Mouse (Mus musculus) left cerebral cortex, postnatal 36 days (tissue): Measurements from ENCODE around the gene Mrps21. TPM values are rescaled to one million over a fixed set of nuclear protein-coding genes. Genes with fewer than 3 reads are reported as not detected.
"Not testable (repeated sequence)": the region's sequence is repeated elsewhere in the genome, so short reads cannot be mapped to it uniquely, and the experiment has no call there.

Experiments used
- DNase-seq, 2 experiments: peaks; one replicate each; pipeline ENCODE4 v3.0.0; 2021 to 2022; ENCODE audit warnings: low spot score in 2 of 2, mixed read lengths in 1 of 2
- intact Hi-C: fragments of 180-260 bp; cut with DNase I; formaldehyde crosslinking; loops from one replicate; pipeline ENCODE4 v1.15.1; 2025
- total RNA-seq, 2 experiments: library from RNA; stranded (reverse); gene quantifications; 2 replicates each; pipeline ENCODE4 v1.2.3; 2021

The Mrps21 gene
- total RNA-seq, 2 experiments from 2014 or later = 149 to 158 TPM

DNA sequence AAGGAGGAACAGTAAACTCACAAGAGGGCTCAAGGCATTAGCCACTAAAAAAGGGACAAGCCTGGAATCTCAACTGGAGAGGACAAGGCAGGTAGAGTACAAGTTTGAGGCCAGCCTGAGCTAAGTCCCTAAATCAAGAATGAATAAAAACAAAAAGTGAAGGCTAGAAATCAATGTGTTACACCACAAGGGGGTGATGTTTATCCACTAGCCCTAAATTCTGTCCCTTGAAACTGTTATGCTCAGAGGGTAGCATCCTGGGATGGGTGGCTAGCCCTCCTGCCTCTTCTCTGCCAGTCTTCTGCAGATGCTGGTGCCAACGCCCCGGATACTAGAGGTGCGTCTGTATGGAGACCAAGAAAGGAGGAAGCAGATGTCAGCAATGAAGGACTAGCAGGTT lies 11.0 kb downstream of the Mrps21 start:
- intact Hi-C loops = loop anchor here (2.0 kb wide), 1 partner anchor 46 kb away; no protein-coding TSS in a partner anchor
- DNase-seq = no peak

DNA sequence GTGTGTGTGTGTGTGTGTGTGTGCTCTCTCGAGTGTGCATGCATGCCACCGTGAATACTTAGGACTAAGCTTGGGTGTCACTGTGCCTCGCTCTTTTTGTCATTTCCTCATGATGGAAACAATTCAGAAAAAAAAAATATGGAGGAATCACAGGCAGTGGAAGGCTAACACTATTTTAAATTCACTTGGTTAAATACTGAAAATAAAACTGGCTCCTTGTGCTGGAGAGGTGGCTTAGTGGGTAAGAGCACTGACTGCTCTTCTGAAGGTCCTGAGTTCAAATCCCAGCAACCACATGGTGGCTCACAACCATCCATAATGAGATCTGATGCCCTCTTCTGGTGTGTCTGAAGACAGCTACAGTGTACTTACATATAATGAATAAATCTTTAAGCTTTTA lies 13.0 kb downstream of the Mrps21 start:
- intact Hi-C loops, DNase-seq: not testable (repeated sequence)

GRCm38 (mm10) chr3:95857050-95857449 lies 14.3 kb downstream of the Mrps21 start:
- intact Hi-C loops, DNase-seq: not testable (repeated sequence)

DNA sequence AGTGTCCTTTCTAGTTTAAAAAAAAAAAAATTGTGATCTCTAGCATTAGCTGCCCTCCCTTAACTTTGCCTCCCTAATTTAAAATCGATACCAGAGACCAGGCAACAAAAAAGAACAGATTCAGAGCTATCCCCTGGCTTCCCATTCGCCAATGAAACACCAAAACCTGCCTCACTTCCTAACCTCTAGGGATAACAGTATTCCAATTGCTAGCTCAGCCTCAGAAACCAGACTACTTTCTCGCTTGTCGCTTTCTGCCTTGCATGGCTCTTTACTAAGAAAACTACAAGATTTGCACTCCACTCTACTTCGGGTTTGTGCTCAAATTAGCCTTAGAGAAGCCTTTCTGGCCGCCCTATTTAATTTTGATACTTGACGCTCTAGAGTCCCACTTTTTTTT lies 15.2 kb downstream of the Mrps21 start:
- intact Hi-C loops = no loop called here
- no peak for DNase-seq

DNA sequence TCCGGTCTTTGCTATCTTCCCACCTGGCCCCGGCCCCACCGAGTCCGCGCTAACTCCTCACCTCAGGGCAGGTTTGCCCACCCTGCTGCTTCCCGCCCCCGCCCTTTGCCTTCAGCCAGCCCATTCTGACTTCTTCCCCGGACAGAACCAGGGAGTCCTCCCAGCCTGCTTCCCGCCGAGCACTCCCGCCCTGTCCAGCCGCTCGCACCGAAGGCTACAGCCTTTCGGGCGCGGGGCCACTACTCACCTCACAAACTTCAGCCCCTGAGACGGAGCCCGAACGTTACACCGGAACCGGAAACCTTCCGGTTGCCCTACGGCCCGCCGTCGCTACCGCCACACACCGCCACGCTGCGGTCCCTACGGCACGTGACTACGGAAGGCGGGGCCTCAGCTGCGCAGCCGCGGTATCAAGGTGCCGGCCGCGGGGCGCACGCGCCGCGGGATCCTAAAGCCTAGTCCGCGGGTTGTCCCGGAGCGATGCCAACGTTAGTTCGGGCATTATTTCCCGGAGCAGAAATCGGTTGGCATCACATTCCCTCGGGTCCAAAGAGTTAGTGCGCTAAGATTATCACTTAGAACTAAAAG lies 15.7 kb downstream of the Mrps21 start, which contains the start of gene Prpf3:
Gene Prpf3, minus strand, starts transcription at position 384 of the 588 bp plus-strand sequence.
- intact Hi-C loops = no loop called here
- DNase-seq = peak; percentile 93 to 95

DNA sequence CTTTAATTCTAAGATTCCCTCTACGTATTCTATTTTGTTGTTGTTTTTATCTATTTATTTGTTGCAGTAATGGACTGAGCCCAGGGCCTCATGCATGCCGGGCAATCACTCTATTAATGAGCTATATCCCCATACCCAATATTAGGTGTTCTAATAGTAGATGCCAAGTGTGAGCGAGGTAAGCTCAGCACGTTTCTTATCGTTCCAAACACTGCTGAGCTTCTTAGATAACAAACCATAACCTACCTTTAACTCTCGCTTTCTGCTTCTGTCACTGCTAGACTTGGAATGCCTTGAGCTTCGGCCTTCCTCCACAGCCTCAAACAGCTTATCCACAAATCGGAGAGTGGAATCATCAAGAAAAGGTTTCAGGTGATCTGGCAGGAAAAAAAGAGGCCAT lies 20.0 kb downstream of the Mrps21 start:
- intact Hi-C loops = no loop called here
- DNase-seq = no peak

- DNase-seq = no peak
- intact Hi-C loops = no loop called here
These were observed 20.7 kb downstream of the Mrps21 start for GRCm38 (mm10) chr3:95850611-95851010.

DNA sequence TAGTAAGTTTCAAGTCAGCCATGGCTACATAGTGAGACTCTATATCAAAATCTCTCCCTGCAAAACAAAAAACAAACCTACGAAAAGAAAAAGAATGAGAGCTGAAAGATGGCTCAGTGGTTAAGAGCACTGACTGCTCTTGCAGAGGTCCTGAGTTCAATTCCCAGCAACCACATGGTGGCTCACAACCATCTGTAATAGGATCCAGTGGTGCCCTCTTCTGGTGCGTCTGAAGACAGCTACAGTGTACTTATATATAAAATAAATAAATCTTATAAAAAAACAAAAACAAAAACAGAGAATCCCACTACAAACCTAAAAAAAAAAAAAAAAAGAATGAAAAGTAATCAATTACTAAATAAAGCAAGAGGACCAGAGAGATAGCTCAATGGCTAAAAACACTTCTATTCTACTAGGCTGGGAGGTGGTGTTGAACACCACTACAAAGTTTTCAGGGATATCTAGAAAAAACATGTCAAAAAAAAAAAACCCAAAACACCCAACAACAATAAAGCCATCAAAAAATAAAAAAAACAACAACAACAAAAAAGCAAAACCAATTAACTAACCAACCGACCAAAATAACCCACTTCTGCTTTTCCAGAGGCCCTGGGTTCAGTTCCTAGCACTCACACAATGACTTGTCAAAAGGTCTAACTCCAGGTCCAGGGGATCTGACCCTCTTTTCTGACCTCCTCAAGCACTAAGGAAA lies 28.7 kb downstream of the Mrps21 start:
- intact Hi-C loops = loop anchor here (10.0 kb wide), 1 partner anchor 498 kb away; no protein-coding TSS in a partner anchor

DNA sequence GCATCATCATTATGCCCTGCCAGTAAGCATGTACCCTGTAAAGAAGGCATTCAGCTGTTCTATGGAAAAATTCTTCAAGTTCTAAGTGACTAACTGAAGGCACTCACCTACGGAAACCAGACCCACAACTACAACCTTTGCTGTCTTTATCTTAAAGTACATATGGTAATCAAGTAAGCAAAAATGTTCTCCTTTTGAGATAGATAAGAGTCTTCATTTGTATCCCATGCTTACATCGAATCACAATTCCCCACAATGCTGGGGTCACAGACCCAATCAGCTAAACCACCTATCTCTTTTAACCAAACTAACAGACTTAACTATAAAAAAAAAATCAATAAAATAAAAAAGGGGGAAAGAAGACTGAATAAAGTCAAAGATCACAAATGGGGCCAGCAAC lies 32.1 kb downstream of the Mrps21 start:
- DNase-seq = no peak
- intact Hi-C loops = no loop called here

More for the DNA sequence above, 28.7 kb downstream of the Mrps21 start:
- DNase-seq = no peak

- intact Hi-C loops = no loop called here
These were observed 42.3 kb downstream of the Mrps21 start for GRCm38 (mm10) chr3:95829053-95829452.

DNA sequence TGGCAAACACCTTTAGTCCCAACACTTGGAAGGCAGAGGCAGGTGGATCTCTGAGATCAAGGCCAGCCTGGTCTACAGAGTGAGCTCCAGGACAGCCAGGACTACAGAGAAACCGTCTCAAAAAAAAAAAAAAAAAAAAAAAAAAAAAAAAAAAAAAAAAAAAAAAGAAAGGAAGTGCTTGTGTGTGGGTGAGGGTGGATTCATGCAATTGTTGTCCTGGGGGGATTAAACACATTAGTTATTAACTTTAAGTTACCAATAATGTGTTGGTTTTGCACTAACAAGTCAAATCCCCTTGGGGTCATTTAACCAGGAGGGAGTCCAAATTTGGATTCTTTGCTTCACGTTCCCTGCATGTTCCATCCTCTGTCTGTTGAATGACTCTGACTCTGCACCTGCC lies 45.0 kb downstream of the Mrps21 start:
- intact Hi-C loops = no loop called here
- DNase-seq = no peak

More at GRCm38 (mm10) chr3:95829053-95829452, 42.3 kb downstream of the Mrps21 start:
- no peak for DNase-seq

GRCm38 (mm10) chr3:95820046-95821010 lies 51.0 kb downstream of the Mrps21 start:
- no peak for DNase-seq
- intact Hi-C loops = no loop called here

GRCm38 (mm10) chr3:95819351-95819985 lies 51.9 kb downstream of the Mrps21 start:
- DNase-seq = peak; percentile 99
- intact Hi-C loops = no loop called here

- peak; percentile 81 to 84 for DNase-seq
- intact Hi-C loops = no loop called here
These were observed 52.6 kb downstream of the Mrps21 start, which contains the start of gene Rprd2 for GRCm38 (mm10) chr3:95818571-95819288. Gene Rprd2 (minus strand): TSS chr3:95818863.

- no peak for DNase-seq
- intact Hi-C loops = no loop called here
These were observed 53.2 kb downstream of the Mrps21 start for GRCm38 (mm10) chr3:95818026-95818511.

GRCm38 (mm10) chr3:95816681-95817080 lies 54.6 kb downstream of the Mrps21 start:
- DNase-seq = no peak
- intact Hi-C loops = no loop called here
